ENCODE assay signal across 13 mouse cellular contexts in the genomic region with DNA sequence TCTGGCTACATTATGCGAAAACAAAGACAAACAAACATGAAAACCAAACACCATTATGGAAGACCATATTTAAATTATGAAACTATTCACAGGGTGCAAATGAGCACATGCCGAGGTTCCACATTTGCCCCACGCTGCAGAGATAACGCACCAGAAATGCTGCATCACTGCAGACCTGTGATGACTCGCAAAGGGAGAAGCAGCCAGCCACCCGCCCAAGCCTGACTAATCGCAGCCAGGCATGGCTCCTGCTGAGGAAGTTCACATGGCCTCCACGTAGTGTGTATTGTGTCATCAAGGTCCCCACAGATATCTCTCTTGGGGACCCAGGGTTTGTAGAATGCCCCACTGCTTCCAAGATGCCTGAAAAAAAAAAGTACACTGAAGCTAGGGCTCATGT.
DNase-seq lines count a peak whose midpoint lies in the region; ATAC-seq lines count a peak whose summit lies in the region.
"Had no signal": no experiment of that assay in that cellular context is flagged by ENCODE, and none has a peak within 500 bp of the region (broad histone marks: within the 10 kb centered on the region; RNA-seq: fewer than 3 reads in every experiment).

No protein-coding gene starts in this region.

- intact Hi-C loops in heart, postnatal 10 days (cut with DNase I) = no loop called here

- H3K9ac ChIP-seq in liver, embryonic 13.5 days = no peak overlapping the region
- H3K9ac ChIP-seq in liver, embryonic 11.5 days (ENCODE audit: low read depth, low read length) = no peak overlapping the region
- H3K9ac ChIP-seq: heart, embryonic 15.5 days; hindbrain, embryonic 14.5 days; liver, embryonic 14.5 days had no signal

- 0 out of 2 replicates have a peak, but pooled peaks have one; percentile 48 for ATAC-seq in liver, embryonic 13.5 days (ENCODE audit: low read depth)
- no peak for ATAC-seq in liver, embryonic 11.5 days (replicated peaks; ENCODE audit: low FRiP score)
- ATAC-seq in erythroid progenitor cell, adult 5-6 weeks (replicated peaks; ENCODE audit: low FRiP score, poor library complexity, severe bottlenecking) = no peak

- H3K9me3 ChIP-seq in liver, embryonic 13.5 days (replicated peaks) = no peaks in the 10 kb centered on the region
- no peaks in the 10 kb centered on the region for H3K9me3 ChIP-seq in liver, embryonic 11.5 days (ENCODE audit: control insufficient read depth, low read length)
- H3K9me3 ChIP-seq in megakaryocyte, embryonic 14.5 days = no peaks in the 10 kb centered on the region
- H3K9me3 ChIP-seq: heart, embryonic 15.5 days had no signal

- peak; percentile 10 for DNase-seq in liver, embryonic 13.5 days
- no peak for DNase-seq in liver, embryonic 11.5 days (ENCODE audit: low spot score)
- peak; percentile 29 for DNase-seq in brain, adult 2 months (ENCODE audit: low read depth, low spot score)
- no peak for DNase-seq in layer of hippocampus, adult 18-20 months (ENCODE audit: low spot score in 2 of 2)
- DNase-seq in heart, postnatal 10 days = no peak
- DNase-seq: cerebellum, postnatal 14 days; kidney, adult 8-10 months; lung, postnatal 4 days had no signal

- 23% methylated on average over 8 of the region's 8 CpGs for WGBS in liver, embryonic 13.5 days (ENCODE audit: insufficient replicate concordance)
- WGBS in liver, embryonic 11.5 days = 44% methylated on average over 8 of the region's 8 CpGs

- no peaks in the 10 kb centered on the region for H3K4me1 ChIP-seq in liver, embryonic 13.5 days (replicated peaks)
- H3K4me1 ChIP-seq in liver, embryonic 11.5 days (replicated peaks; ENCODE audit: control insufficient read depth, insufficient read depth, low read length) = no peaks in the 10 kb centered on the region; the same call in 1 of the 2 replicates
- H3K4me1 ChIP-seq in megakaryocyte, embryonic 14.5 days = peaks cover 4% of the 10 kb centered on the region
- H3K4me1 ChIP-seq: heart, embryonic 15.5 days had no signal

- no peak overlapping the region for H3K27ac ChIP-seq in liver, embryonic 13.5 days
- H3K27ac ChIP-seq in liver, embryonic 11.5 days (ENCODE audit: low read depth, low read length) = no peak overlapping the region
- H3K27ac ChIP-seq: heart, embryonic 15.5 days; hindbrain, embryonic 14.5 days; liver, embryonic 14.5 days had no signal

- H3K4me2 ChIP-seq in liver, embryonic 13.5 days = no peak overlapping the region
- no peak overlapping the region for H3K4me2 ChIP-seq in liver, embryonic 11.5 days
- H3K4me2 ChIP-seq: heart, embryonic 15.5 days; hindbrain, embryonic 14.5 days had no signal

- no peaks in the 10 kb centered on the region for H3K27me3 ChIP-seq in liver, embryonic 13.5 days
- peaks cover 4% of the 10 kb centered on the region; the same call in 1 of the 2 replicates for H3K27me3 ChIP-seq in liver, embryonic 11.5 days (replicated peaks; ENCODE audit: control insufficient read depth, insufficient read depth, low read length)
- peaks cover 21% of the 10 kb centered on the region for H3K27me3 ChIP-seq in megakaryocyte, embryonic 14.5 days (replicated peaks)

- no peaks in the 10 kb centered on the region for H3K36me3 ChIP-seq in liver, embryonic 13.5 days
- H3K36me3 ChIP-seq in liver, embryonic 11.5 days (ENCODE audit: control insufficient read depth, insufficient read depth, low read length) = no peaks in the 10 kb centered on the region
- H3K36me3 ChIP-seq in megakaryocyte, embryonic 14.5 days (replicated peaks; ENCODE audit: low read length) = no peaks in the 10 kb centered on the region
- H3K36me3 ChIP-seq: heart, embryonic 15.5 days had no signal

- no peak overlapping the region for H3K4me3 ChIP-seq in liver, embryonic 13.5 days (replicated peaks)
- H3K4me3 ChIP-seq in liver, embryonic 11.5 days (ENCODE audit: low read depth, low read length) = no peak overlapping the region
- H3K4me3 ChIP-seq in megakaryocyte, embryonic 14.5 days (replicated peaks) = peak overlapping the region; percentile 40
- H3K4me3 ChIP-seq: heart, embryonic 15.5 days had no signal

Comparison
In these comparisons a context has a peak if more than half of its experiments do, and no peak if none do; other contexts are left out.
1. DNase-seq: peak in liver, embryonic 13.5 days (single experiment) and brain, adult 2 months (single experiment); none in liver, embryonic 11.5 days (single experiment), layer of hippocampus, adult 18-20 months (0 of 2) and heart, postnatal 10 days (0 of 2).